ENCODE assay signal across 15 mouse cellular contexts in the genomic region with DNA sequence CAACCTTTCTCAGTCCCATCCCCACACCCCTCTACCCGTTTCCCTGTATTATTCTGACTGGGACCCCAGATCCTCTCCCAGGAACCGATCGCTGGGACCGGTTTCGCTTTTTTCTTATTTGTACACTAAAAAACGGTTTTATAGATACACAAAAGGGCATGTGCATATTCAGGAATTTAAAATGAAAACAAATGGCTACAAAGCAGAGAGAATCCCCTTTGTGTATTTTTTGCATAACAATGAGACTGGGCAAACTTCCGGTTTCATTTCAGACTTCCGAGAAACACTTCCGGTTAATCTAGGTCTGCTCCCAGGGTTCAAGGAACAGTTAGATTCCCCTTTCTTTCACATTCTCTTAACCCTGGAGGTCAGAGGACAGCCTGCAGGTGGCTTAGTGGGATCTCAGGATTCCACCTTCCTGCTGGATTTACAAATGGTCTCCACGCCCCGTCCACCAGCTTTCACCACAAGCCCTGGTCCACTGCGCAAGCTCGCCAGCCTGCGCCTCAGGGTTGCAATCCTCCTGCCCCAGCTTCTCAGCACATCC.
"Had no signal": no experiment of that assay in that cellular context is flagged by ENCODE, and none has a peak within 500 bp of the region (broad histone marks: within the 10 kb centered on the region; RNA-seq: fewer than 3 reads in every experiment).

No protein-coding gene starts in this region.

- H3K9me3 ChIP-seq: kidney, embryonic 15.5 days; liver, embryonic 15.5 days; stomach, embryonic 15.5 days had no signal

- DNase-seq: kidney, adult 18-20 months; kidney, postnatal 14 days; left cerebral cortex, postnatal 4 days; lung, adult 2 months; lung, postnatal 14 days; right cerebral cortex, postnatal 14 days; thymus, adult 2 months; thymus, postnatal 25 days had no signal

- H3K27ac ChIP-seq: kidney, embryonic 15.5 days; limb, embryonic 13.5 days; liver, embryonic 15.5 days; macrophage; neural tube, embryonic 13.5 days; stomach, embryonic 15.5 days had no signal

- H3K36me3 ChIP-seq: kidney, embryonic 15.5 days; limb, embryonic 13.5 days; liver, embryonic 15.5 days; neural tube, embryonic 13.5 days; stomach, embryonic 15.5 days had no signal

- H3K4me3 ChIP-seq: kidney, embryonic 15.5 days; limb, embryonic 13.5 days; liver, embryonic 15.5 days; megakaryocyte, embryonic 14.5 days; neural tube, embryonic 13.5 days; stomach, embryonic 15.5 days had no signal

- H3K9ac ChIP-seq: kidney, embryonic 15.5 days; limb, embryonic 13.5 days; liver, embryonic 15.5 days; neural tube, embryonic 13.5 days; stomach, embryonic 15.5 days had no signal

- H3K27me3 ChIP-seq: kidney, embryonic 15.5 days; limb, embryonic 13.5 days; liver, embryonic 15.5 days; neural tube, embryonic 13.5 days; stomach, embryonic 15.5 days had no signal
